Mouse (Mus musculus): ENCODE results near the gene Lilra5.

- TF ChIP-seq POLR2A (IDR thresholded peaks at IDR 0.05; ENCODE audit: extremely low read depth, insufficient read depth, low read length) (no peak), CTCF (IDR thresholded peaks at IDR 0.05; ENCODE audit: extremely low read depth, insufficient read depth, low read length) (no peak)
These were observed at the start of gene Lilra5 for GRCm38 (mm10) chr7:4237454-4237853.
